Mouse (Mus musculus): ENCODE measurements around the gene Gm29735.

GRCm38 (mm10) chr7:142140696-142141095 lies 16.2 kb downstream of the Gm29735 start:
- TF ChIP-seq MYOG (IDR thresholded peaks at IDR 0.05; ENCODE audit: control insufficient read depth, extremely low read depth, insufficient read length) = no peak
- no peak for TF ChIP-seq MAX (IDR thresholded peaks at IDR 0.05)
- TF ChIP-seq CTCF (IDR thresholded peaks at IDR 0.05; ENCODE audit: control insufficient read depth, insufficient read depth, insufficient read length) = no peak
- no peak for TF ChIP-seq CEBPB (IDR thresholded peaks at IDR 0.05; ENCODE audit: low read depth)
- no peak for TF ChIP-seq USF1 (IDR thresholded peaks at IDR 0.05; ENCODE audit: low read depth)
- TF ChIP-seq FOSL1 (IDR thresholded peaks at IDR 0.05; ENCODE audit: insufficient read depth, low read length, poor library complexity, severe bottlenecking) = no peak
- TF ChIP-seq MYOD1 (IDR thresholded peaks at IDR 0.05; ENCODE audit: control insufficient read depth, insufficient read length, low read depth) = no peak
